Mouse (Mus musculus) cerebellum, postnatal 36 days (tissue): ENCODE measurements at regions not wholly inside any gene's neighbourhood (a gene's known extent, or its start where the extent isn't known, plus 50 kb on each side); places are given as distances from the start of the nearest gene placed in this dataset.
"Not testable (repeated sequence)": the region's sequence is repeated elsewhere in the genome, so short reads cannot be mapped to it uniquely, and the experiment has no call there.

Source experiments
- DNase-seq, 2 experiments: peaks; one replicate each; pipeline ENCODE4 v3.0.0; 2021 to 2022; ENCODE audit warnings: mixed read lengths in 2 of 2

- DNase-seq, result no peak
Observed at GRCm38 (mm10) chr16:9016040-9016761, 186.3 kb downstream of the 1810013L24Rik start.

GRCm38 (mm10) chr16:9016762-9017086, 186.8 kb downstream of the 1810013L24Rik start:
- no peak for DNase-seq

GRCm38 (mm10) chr16:9030717-9031116, 200.8 kb downstream of the 1810013L24Rik start:
- no peak for DNase-seq

- no peak for DNase-seq
Observed at GRCm38 (mm10) chr16:9043271-9043670, 213.4 kb downstream of the 1810013L24Rik start.

- DNase-seq, result no peak
Observed at GRCm38 (mm10) chr16:9046864-9047263, 217.0 kb downstream of the 1810013L24Rik start.

GRCm38 (mm10) chr16:9054415-9054814, 224.5 kb downstream of the 1810013L24Rik start:
- DNase-seq, result no peak

- no peak for DNase-seq
Observed at GRCm38 (mm10) chr16:9056430-9056829, 226.5 kb downstream of the 1810013L24Rik start.

- DNase-seq, result no peak
Observed at GRCm38 (mm10) chr16:9071526-9071925, 241.6 kb downstream of the 1810013L24Rik start.

GRCm38 (mm10) chr16:9071956-9072355, 242.1 kb downstream of the 1810013L24Rik start:
- not testable (repeated sequence) for DNase-seq

GRCm38 (mm10) chr16:9074295-9074694, 244.4 kb downstream of the 1810013L24Rik start:
- DNase-seq, result no peak

GRCm38 (mm10) chr16:9077451-9077850, 247.6 kb downstream of the 1810013L24Rik start:
- no peak for DNase-seq

GRCm38 (mm10) chr16:9078405-9078942, 248.6 kb downstream of the 1810013L24Rik start:
- DNase-seq, result no peak

GRCm38 (mm10) chr16:9083040-9083439, 253.1 kb downstream of the 1810013L24Rik start:
- no peak for DNase-seq

GRCm38 (mm10) chr16:9083740-9084139, 253.8 kb downstream of the 1810013L24Rik start:
- DNase-seq, result no peak

GRCm38 (mm10) chr16:9084581-9084980, 254.7 kb downstream of the 1810013L24Rik start:
- DNase-seq, result no peak

- no peak for DNase-seq
Observed at GRCm38 (mm10) chr16:9085133-9085532, 255.2 kb downstream of the 1810013L24Rik start.

GRCm38 (mm10) chr16:9085977-9086376, 256.1 kb downstream of the 1810013L24Rik start:
- no peak for DNase-seq

- no peak for DNase-seq
Observed at GRCm38 (mm10) chr16:9091790-9092189, 261.9 kb downstream of the 1810013L24Rik start.

GRCm38 (mm10) chr16:9092191-9092848, 262.4 kb downstream of the 1810013L24Rik start:
- no peak for DNase-seq

GRCm38 (mm10) chr16:9093593-9093992, 263.7 kb downstream of the 1810013L24Rik start:
- DNase-seq, result no peak

- no peak for DNase-seq
Observed at GRCm38 (mm10) chr16:9094201-9094600, 264.3 kb downstream of the 1810013L24Rik start.

- DNase-seq, result no peak
Observed at GRCm38 (mm10) chr16:9106211-9106610, 276.3 kb downstream of the 1810013L24Rik start.

- DNase-seq, result not testable (repeated sequence)
Observed at GRCm38 (mm10) chr16:9106676-9107075, 276.8 kb downstream of the 1810013L24Rik start.

- no peak for DNase-seq
Observed at GRCm38 (mm10) chr16:9113801-9114200, 283.9 kb downstream of the 1810013L24Rik start.
